Mouse (Mus musculus) ES-Bruce4 (cell line): Measurements from ENCODE around the gene Efcab12. TPM values are rescaled to one million over a fixed set of nuclear protein-coding genes. Genes with fewer than 3 reads are reported as not detected.

Experiments used
- H3K27ac ChIP-seq: 2 replicates; pipeline ENCODE4 v1.5.1; 2012; ENCODE audit warnings: low read length, inconsistent platforms; ENCODE audit not compliant: insufficient read depth
- H3K27me3 ChIP-seq: 2 replicates; pipeline ENCODE4 v1.6.1; 2012; ENCODE audit warnings: mild to moderate bottlenecking, low read length, inconsistent platforms; ENCODE audit not compliant: control insufficient read depth, poor library complexity, insufficient read depth, severe bottlenecking
- H3K36me3 ChIP-seq: 2 replicates; pipeline ENCODE4 v1.6.1; 2012; ENCODE audit warnings: inconsistent platforms, mild to moderate bottlenecking, low read length, moderate library complexity; ENCODE audit not compliant: control insufficient read depth, poor library complexity, insufficient read depth, severe bottlenecking
- H3K4me1 ChIP-seq: one replicate; pipeline ENCODE4 v1.8.1; 2011; ENCODE audit warnings: low read length; ENCODE audit not compliant: control insufficient read depth, insufficient read depth
- H3K4me3 ChIP-seq: 2 replicates; pipeline ENCODE4 v1.5.1; 2011; ENCODE audit warnings: low read depth, mild to moderate bottlenecking, low read length
- H3K9ac ChIP-seq: 2 replicates; pipeline ENCODE4 v1.6.1; 2012; ENCODE audit warnings: low read depth, mild to moderate bottlenecking, inconsistent platforms; ENCODE audit not compliant: poor library complexity, severe bottlenecking
- H3K9me3 ChIP-seq: replicated peaks from 2 replicates; pipeline ENCODE4 v1.6.1; 2012; ENCODE audit warnings: mild to moderate bottlenecking, low read length, inconsistent platforms; ENCODE audit not compliant: control insufficient read depth, poor library complexity, insufficient read depth, severe bottlenecking
- CTCF ChIP-seq: IDR thresholded peaks from one replicate; pipeline ENCODE4 v1.8.1; 2011; ENCODE audit warnings: low read depth, low read length
- EP300 ChIP-seq: IDR thresholded peaks from 2 replicates; pipeline ENCODE4 v1.6.1; 2011; ENCODE audit warnings: low read depth, low read length; ENCODE audit not compliant: insufficient read depth
- POLR2A ChIP-seq: IDR thresholded peaks from one replicate; pipeline ENCODE4 v1.8.1; 2011; ENCODE audit warnings: low read length; ENCODE audit not compliant: insufficient read depth
- polyA plus RNA-seq: library from polyadenylated mRNA; stranded (reverse); fragments of >200 nt; gene quantifications from 2 replicates; pipeline ENCODE4 v1.2.4, GENCODE M21; 2011; ENCODE audit warnings: low read depth; ENCODE audit not compliant: missing spikeins, insufficient read depth, insufficient read length

Efcab12 gene
- polyA plus RNA-seq, 1 experiment, result 1.1 TPM

GRCm38 (mm10) chr6:115772604-115773003 lies 65.6 kb downstream of the Efcab12 start:
- H3K9ac ChIP-seq, result no peak overlapping the region
- no peaks in the 10 kb centered on the region for H3K4me1 ChIP-seq
- H3K27ac ChIP-seq, result no peak overlapping the region
- TF ChIP-seq POLR2A, result no peak
- no peak for TF ChIP-seq EP300
- peak; percentile 12 for TF ChIP-seq CTCF
- no peaks in the 10 kb centered on the region for H3K9me3 ChIP-seq
- no peaks in the 10 kb centered on the region for H3K27me3 ChIP-seq
- H3K4me3 ChIP-seq, result no peak overlapping the region
- no peaks in the 10 kb centered on the region for H3K36me3 ChIP-seq

DNA sequence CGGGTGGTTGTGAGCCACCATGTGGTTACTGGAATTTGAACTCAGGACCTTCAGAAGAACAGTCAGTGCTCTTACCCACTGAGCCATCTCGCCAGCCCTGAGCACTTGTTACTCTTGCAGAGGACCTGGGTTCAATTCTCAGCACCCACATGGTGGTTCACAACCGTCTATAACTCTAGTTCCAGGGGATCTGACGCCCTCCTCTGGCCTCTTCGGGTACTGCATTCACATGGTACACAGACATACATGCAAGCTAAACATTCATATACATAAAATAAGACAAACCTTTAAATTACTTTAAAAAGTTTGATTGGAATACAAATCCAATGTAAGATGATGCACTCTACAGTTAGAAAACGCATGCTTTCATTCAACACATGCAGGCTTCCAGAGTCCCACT lies 66.0 kb downstream of the Efcab12 start:
- Histone ChIP-seq H3K4me3 (no peak overlapping the region), H3K36me3 (no peaks in the 10 kb centered on the region)
- TF ChIP-seq POLR2A (no peak), CTCF (peak; percentile 11), EP300 (no peak)

GRCm38 (mm10) chr6:115770852-115771251 lies 67.4 kb downstream of the Efcab12 start:
- H3K9me3 ChIP-seq, result no peaks in the 10 kb centered on the region
- H3K4me1 ChIP-seq, result peaks cover 4% of the 10 kb centered on the region
- no peaks in the 10 kb centered on the region for H3K27me3 ChIP-seq
- no peak overlapping the region for H3K4me3 ChIP-seq
- H3K36me3 ChIP-seq, result no peaks in the 10 kb centered on the region
- no peak overlapping the region for H3K9ac ChIP-seq
- TF ChIP-seq EP300, result no peak
- no peak for TF ChIP-seq CTCF
- TF ChIP-seq POLR2A, result no peak
- H3K27ac ChIP-seq, result no peak overlapping the region

More for the DNA sequence above, 66.0 kb downstream of the Efcab12 start:
- H3K9ac ChIP-seq, result no peak overlapping the region
- no peak overlapping the region for H3K27ac ChIP-seq
- H3K9me3 ChIP-seq, result no peaks in the 10 kb centered on the region
- no peaks in the 10 kb centered on the region for H3K27me3 ChIP-seq
- H3K4me1 ChIP-seq, result peaks cover 4% of the 10 kb centered on the region

- Histone ChIP-seq H3K9ac (no peak overlapping the region), H3K27me3 (no peaks in the 10 kb centered on the region), H3K9me3 (no peaks in the 10 kb centered on the region), H3K4me1 (peaks cover 5% of the 10 kb centered on the region), H3K4me3 (no peak overlapping the region), H3K27ac (no peak overlapping the region), H3K36me3 (no peaks in the 10 kb centered on the region)
- peak; percentile 44 for TF ChIP-seq CTCF
- no peak for TF ChIP-seq EP300
Measured at GRCm38 (mm10) chr6:115770059-115770670, 68.0 kb downstream of the Efcab12 start.

DNA sequence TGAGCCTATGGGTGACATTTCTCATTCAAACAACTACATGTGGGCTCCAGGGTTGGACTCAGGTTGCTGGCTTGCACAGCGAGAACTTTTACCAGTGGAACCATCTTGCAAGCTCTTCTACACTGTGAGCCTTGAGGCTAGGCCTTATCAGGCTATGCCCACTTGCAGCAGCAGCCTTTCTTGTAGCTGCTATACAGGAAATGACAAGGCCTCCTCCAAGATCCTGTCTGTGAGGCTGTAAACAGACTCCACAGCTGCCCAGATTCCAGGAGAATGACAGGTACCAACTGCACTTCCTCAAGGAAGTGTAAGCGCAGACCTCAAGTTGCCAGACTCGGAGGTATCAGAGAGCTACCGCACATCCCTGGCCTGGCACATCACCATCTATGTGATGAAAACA lies 70.0 kb downstream of the Efcab12 start:
- Histone ChIP-seq H3K9me3 (no peaks in the 10 kb centered on the region), H3K36me3 (no peaks in the 10 kb centered on the region), H3K27me3 (no peaks in the 10 kb centered on the region), H3K9ac (0 out of 2 replicates have a peak overlapping the region, but pooled peaks have one; percentile 14), H3K4me1 (peaks cover 8% of the 10 kb centered on the region), H3K4me3 (no peak overlapping the region), H3K27ac (no peak overlapping the region)
- TF ChIP-seq CTCF, result no peak
- no peak for TF ChIP-seq EP300
- TF ChIP-seq POLR2A, result no peak

DNA sequence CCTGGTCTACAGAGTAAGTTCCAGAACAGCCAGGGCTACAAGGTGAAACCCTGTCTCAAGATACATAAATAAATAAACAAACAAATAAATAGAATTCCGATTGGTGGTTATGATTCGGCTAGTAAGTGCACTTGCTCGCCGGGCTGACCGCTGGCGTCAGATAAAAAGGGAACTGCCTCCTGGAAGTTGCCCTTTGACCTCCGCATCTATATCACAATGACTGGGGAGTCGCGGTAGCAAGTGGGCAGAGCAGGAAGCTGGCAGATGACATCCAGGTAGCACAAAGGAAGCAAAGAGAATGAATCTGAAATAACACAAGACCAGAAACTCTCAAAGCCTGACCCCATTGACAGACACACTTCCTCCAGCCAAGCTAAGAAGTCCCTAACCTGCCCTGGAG lies 70.9 kb downstream of the Efcab12 start:
- Histone ChIP-seq H3K9ac (0 out of 2 replicates have a peak overlapping the region, but pooled peaks have one; percentile 18), H3K36me3 (no peaks in the 10 kb centered on the region), H3K4me1 (peaks cover 8% of the 10 kb centered on the region), H3K4me3 (peak overlapping the region; percentile 27; the same call in 1 of the 2 replicates), H3K9me3 (no peaks in the 10 kb centered on the region), H3K27ac (no peak overlapping the region), H3K27me3 (no peaks in the 10 kb centered on the region)
- TF ChIP-seq EP300 (no peak), POLR2A (no peak), CTCF (no peak)
